Mouse (Mus musculus) MEL (cell line): Measurements from ENCODE around the gene Mxra7.

Experiments used
- CTCF ChIP-seq, 3 experiments: IDR thresholded peaks in 2 of 3; conservative IDR thresholded peaks in 1 of 3; 2 replicates each; pipeline ENCODE4 v1.5.1; 2011 to 2012; ENCODE audit warnings: low read length in 3 of 3, low read depth in 2 of 3, mild to moderate bottlenecking in 2 of 3, improper control_type of control experiment in 1 of 3, inconsistent platforms in 1 of 3, mixed read lengths in 1 of 3, moderate library complexity in 1 of 3; ENCODE audit not compliant: control insufficient read depth in 1 of 3, insufficient read depth in 1 of 3, poor library complexity in 1 of 3, severe bottlenecking in 1 of 3
- GATA1 ChIP-seq: IDR thresholded peaks from 2 replicates; pipeline ENCODE4 v1.6.1; 2011; ENCODE audit warnings: low read depth, low read length, improper control_type of control experiment
- MEF2A ChIP-seq: IDR thresholded peaks from 2 replicates; pipeline ENCODE4 v1.6.1; 2014; ENCODE audit warnings: low read depth, mild to moderate bottlenecking, inconsistent platforms, low read length, improper control_type of control experiment; ENCODE audit not compliant: poor library complexity, insufficient replicate concordance, severe bottlenecking; ENCODE audit errors: extremely low read depth
- MYB ChIP-seq: IDR thresholded peaks from 2 replicates; pipeline ENCODE4 v1.6.1; 2011; ENCODE audit warnings: mild to moderate bottlenecking, low read depth, low read length, improper control_type of control experiment
- MYC ChIP-seq: IDR thresholded peaks from 2 replicates; pipeline ENCODE4 v1.6.1; 2011; ENCODE audit warnings: low read depth, mild to moderate bottlenecking, low read length, improper control_type of control experiment, moderate library complexity
- POLR2A ChIP-seq, 2 experiments: IDR thresholded peaks; 2 replicates each; pipeline ENCODE4 v1.6.1; 2011 to 2012; ENCODE audit warnings: low read length in 2 of 2, mild to moderate bottlenecking in 2 of 2, control low read depth in 1 of 2, improper control_type of control experiment in 1 of 2, low read depth in 1 of 2, moderate library complexity in 1 of 2; ENCODE audit not compliant: control insufficient read depth in 1 of 2, insufficient read depth in 1 of 2, poor library complexity in 1 of 2
- RCOR1 ChIP-seq: IDR thresholded peaks from 2 replicates; pipeline ENCODE4 v1.6.1; 2012; ENCODE audit warnings: low read depth, mild to moderate bottlenecking, inconsistent platforms, low read length, improper control_type of control experiment
- SMC3 ChIP-seq: IDR thresholded peaks from 2 replicates; pipeline ENCODE4 v1.6.1; 2011; ENCODE audit warnings: low read depth, low read length, improper control_type of control experiment
- TAL1 ChIP-seq: IDR thresholded peaks from 2 replicates; pipeline ENCODE4 v1.6.1; 2012; ENCODE audit warnings: mild to moderate bottlenecking, inconsistent platforms, low read length, moderate library complexity, mixed read lengths
- ZKSCAN1 ChIP-seq: IDR thresholded peaks from 2 replicates; pipeline ENCODE4 v1.6.1; 2012; ENCODE audit warnings: low read depth, mild to moderate bottlenecking, inconsistent platforms, low read length, improper control_type of control experiment, moderate library complexity

- TF ChIP-seq RCOR1 (no peak), CTCF (IDR thresholded peaks at IDR 0.05 in 2 of 3, conservative IDR thresholded peaks at IDR 0.05 in 1 of 3; ENCODE audit: control insufficient read depth in 1 of 3, insufficient read depth in 1 of 3, low read depth in 2 of 3, low read length in 3 of 3, poor library complexity in 1 of 3, severe bottlenecking in 1 of 3) (no peak), TAL1 (no peak), MYC (no peak), MEF2A (no peak), POLR2A (IDR thresholded peaks at IDR 0.05; ENCODE audit: control insufficient read depth in 1 of 2, insufficient read depth in 1 of 2, low read depth in 1 of 2, low read length in 2 of 2, poor library complexity in 1 of 2) (peak in 1 of 2 experiments; percentile 58; a peak in 2 of 4 replicates), GATA1 (no peak), SMC3 (no peak), MYB (no peak), ZKSCAN1 (no peak)
These were observed 19.6 kb upstream of the Mxra7 start for GRCm38 (mm10) chr11:116847187-116848085.
